Mouse (Mus musculus): Measurements from ENCODE around the gene Fam107a.

GRCm38 (mm10) chr14:8294257-8294656 is 23.6 kb downstream of the Fam107a start:
- TF ChIP-seq POLR2A (IDR thresholded peaks at IDR 0.05; ENCODE audit: insufficient read length, low read depth) (no peak), MAX (IDR thresholded peaks at IDR 0.05; ENCODE audit: low read depth) (no peak), USF1 (IDR thresholded peaks at IDR 0.05; ENCODE audit: low read depth) (no peak)

Measured in myocyte (in vitro differentiated cells).